Mouse (Mus musculus): ENCODE results near the gene Uhmk1. TPM values are rescaled to one million over a fixed set of nuclear protein-coding genes. Genes with fewer than 3 reads are reported as not detected.

The Uhmk1 gene
- total and polyA plus RNA-seq, 3 experiments = 22.7 to 32.5 (median 25.0) TPM

DNA sequence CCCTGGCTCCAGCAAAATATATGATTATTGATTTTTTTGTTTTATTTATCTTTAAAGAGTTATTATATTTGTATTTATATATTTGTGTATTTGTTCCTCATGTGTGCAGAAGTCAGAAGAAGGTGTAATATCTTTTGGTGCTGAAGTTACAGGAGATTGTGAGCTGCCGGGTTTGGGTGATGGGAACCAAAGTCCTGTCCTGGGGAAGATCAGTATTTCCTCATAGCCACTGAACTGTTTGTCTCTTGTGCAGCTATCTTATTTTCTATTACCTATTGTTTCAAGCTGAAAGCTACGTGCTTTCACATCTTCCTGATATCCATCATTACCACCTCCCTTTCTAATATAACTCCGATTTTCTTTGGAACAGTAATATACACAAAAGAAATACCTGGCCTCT lies 393 bp upstream of the Uhmk1 start:
- peaks cover 0 to 18% of the 10 kb centered on the region in 2 experiments; a peak in 2 of 4 replicates for H3K4me1 ChIP-seq (ENCODE audit: control insufficient read depth in 1 of 2, insufficient read depth in 2 of 2)
- H3K9me3 ChIP-seq (replicated peaks; ENCODE audit: low read length) = no peaks in the 10 kb centered on the region
- in situ Hi-C loops (cut with MboI; ENCODE audit: low pct_ligation_motif_present, low pct_unique_long_range_greater_than_20kb, low sequenced_read_pairs) = loop anchor here (10.0 kb wide), 1 partner anchor 389 kb away; no protein-coding TSS in a partner anchor
- H3K27ac ChIP-seq (ENCODE audit: insufficient read depth, low read depth) = no peak overlapping the region
- peaks cover 23% of the 10 kb centered on the region for H3K79me2 ChIP-seq (replicated peaks; ENCODE audit: control insufficient read depth, extremely low read depth, insufficient read depth, poor library complexity, severe bottlenecking)
- no peaks in the 10 kb centered on the region for H3K27me3 ChIP-seq (replicated peaks)
- peaks cover 13 to 18% of the 10 kb centered on the region in 2 experiments for H3K36me3 ChIP-seq (replicated peaks in 1 of 2; ENCODE audit: control insufficient read depth in 1 of 2, insufficient read depth in 1 of 2, low read length in 1 of 2)
- peak overlapping the region; percentile 56; the same call in 1 of the 2 replicates for H3K4me2 ChIP-seq (ENCODE audit: insufficient read depth, low read depth, poor library complexity, severe bottlenecking)
- no peak for DNase-seq (ENCODE audit: extremely low read depth)
- TF ChIP-seq ZMIZ1 (IDR thresholded peaks at IDR 0.05; ENCODE audit: low read depth, low read length) (no peak), TBP (conservative IDR thresholded peaks at IDR 0.05; ENCODE audit: low read depth, low read length) (0 out of 2 replicates have a peak, but pooled peaks have one; percentile 10)
- no peak overlapping the region for H3K9ac ChIP-seq (ENCODE audit: insufficient read depth, low read depth)
- peak overlapping the region in 2 of 3 experiments; percentile 50 to 88 for H3K4me3 ChIP-seq (replicated peaks in 1 of 3; ENCODE audit: low read depth in 2 of 3, low read length in 2 of 3, poor library complexity in 1 of 3)
- dilution Hi-C loops (cut with MboI; ENCODE audit: extremely low pct_ligation_motif_present, extremely low pct_unique_long_range_greater_than_20kb, low sequenced_read_pairs) = no loop called here

DNA sequence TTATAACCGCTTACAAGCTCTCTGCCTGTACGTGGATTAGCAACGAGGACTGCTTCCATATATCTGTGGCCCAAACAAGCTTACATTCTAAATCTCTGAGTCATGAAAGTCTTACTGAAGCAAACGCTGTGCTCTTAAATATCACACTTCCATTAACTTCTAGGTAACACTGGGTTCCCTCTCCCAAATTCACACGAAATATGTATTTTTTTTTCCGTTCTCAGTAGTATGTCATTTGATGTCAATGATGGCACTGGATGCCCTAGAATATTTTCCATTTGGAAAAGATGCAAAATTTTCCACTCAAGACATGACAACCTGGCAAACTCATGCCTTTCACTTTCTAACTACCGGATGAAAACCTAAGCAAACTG lies 827 bp downstream of the Uhmk1 start:
- Histone ChIP-seq H3K9ac (ENCODE audit: insufficient read depth, low read depth) (peak overlapping the region; percentile 87), H3K27me3 (replicated peaks) (no peaks in the 10 kb centered on the region), H3K4me2 (ENCODE audit: insufficient read depth, low read depth, poor library complexity, severe bottlenecking) (peak overlapping the region; percentile 98), H3K36me3 (replicated peaks in 1 of 2; ENCODE audit: control insufficient read depth in 1 of 2, insufficient read depth in 1 of 2, low read length in 1 of 2) (peaks cover 19 to 29% of the 10 kb centered on the region in 2 experiments), H3K4me1 (ENCODE audit: control insufficient read depth in 1 of 2, insufficient read depth in 2 of 2) (peaks cover 0 to 18% of the 10 kb centered on the region in 2 experiments; a peak in 2 of 4 replicates), H3K79me2 (replicated peaks; ENCODE audit: control insufficient read depth, extremely low read depth, insufficient read depth, poor library complexity, severe bottlenecking) (peaks cover 23% of the 10 kb centered on the region), H3K9me3 (replicated peaks; ENCODE audit: low read length) (no peaks in the 10 kb centered on the region), H3K4me3 (replicated peaks in 1 of 3; ENCODE audit: low read depth in 2 of 3, low read length in 2 of 3, poor library complexity in 1 of 3) (peak overlapping the region; percentile 73 to 88 (median 87)), H3K27ac (ENCODE audit: insufficient read depth, low read depth) (no peak overlapping the region)
- TF ChIP-seq EP300 (IDR thresholded peaks at IDR 0.05; ENCODE audit: low read length) = peak; percentile 55; the same call in 1 of the 2 replicates
- TF ChIP-seq SIN3A (IDR thresholded peaks at IDR 0.05; ENCODE audit: low read length) = peak; percentile 30; the same call in 1 of the 2 replicates
- 0 out of 2 replicates have a peak, but pooled peaks have one; percentile 28 for TF ChIP-seq TCF12 (IDR thresholded peaks at IDR 0.05; ENCODE audit: low read depth, low read length)
- peak; percentile 44; the same call in 1 of the 2 replicates for TF ChIP-seq ETS1 (conservative IDR thresholded peaks at IDR 0.05; ENCODE audit: low read depth, low read length)
- peak; percentile 35; the same call in 1 of the 2 replicates for TF ChIP-seq BHLHE40 (IDR thresholded peaks at IDR 0.05; ENCODE audit: low read depth, low read length)
- no peak for TF ChIP-seq POLR2A (IDR thresholded peaks at IDR 0.05; ENCODE audit: low read depth, low read length)
- no peak for TF ChIP-seq POLR2AphosphoS2 (IDR thresholded peaks at IDR 0.05; ENCODE audit: low read depth, low read length)
- peak; percentile 19; the same call in 1 of the 2 replicates for TF ChIP-seq IRF4 (IDR thresholded peaks at IDR 0.05; ENCODE audit: low read depth, low read length)
- TF ChIP-seq ZNF384 (IDR thresholded peaks at IDR 0.05; ENCODE audit: low read depth, low read length) = 0 out of 2 replicates have a peak, but pooled peaks have one; percentile 10
- dilution Hi-C loops (cut with MboI; ENCODE audit: extremely low pct_ligation_motif_present, extremely low pct_unique_long_range_greater_than_20kb, low sequenced_read_pairs) (no loop called here), in situ Hi-C loops (cut with MboI; ENCODE audit: low pct_ligation_motif_present, low pct_unique_long_range_greater_than_20kb, low sequenced_read_pairs) (loop anchor here (10.0 kb wide), 1 partner anchor 390 kb away; no protein-coding TSS in a partner anchor)
- DNase-seq (ENCODE audit: extremely low read depth) = no peak

DNA sequence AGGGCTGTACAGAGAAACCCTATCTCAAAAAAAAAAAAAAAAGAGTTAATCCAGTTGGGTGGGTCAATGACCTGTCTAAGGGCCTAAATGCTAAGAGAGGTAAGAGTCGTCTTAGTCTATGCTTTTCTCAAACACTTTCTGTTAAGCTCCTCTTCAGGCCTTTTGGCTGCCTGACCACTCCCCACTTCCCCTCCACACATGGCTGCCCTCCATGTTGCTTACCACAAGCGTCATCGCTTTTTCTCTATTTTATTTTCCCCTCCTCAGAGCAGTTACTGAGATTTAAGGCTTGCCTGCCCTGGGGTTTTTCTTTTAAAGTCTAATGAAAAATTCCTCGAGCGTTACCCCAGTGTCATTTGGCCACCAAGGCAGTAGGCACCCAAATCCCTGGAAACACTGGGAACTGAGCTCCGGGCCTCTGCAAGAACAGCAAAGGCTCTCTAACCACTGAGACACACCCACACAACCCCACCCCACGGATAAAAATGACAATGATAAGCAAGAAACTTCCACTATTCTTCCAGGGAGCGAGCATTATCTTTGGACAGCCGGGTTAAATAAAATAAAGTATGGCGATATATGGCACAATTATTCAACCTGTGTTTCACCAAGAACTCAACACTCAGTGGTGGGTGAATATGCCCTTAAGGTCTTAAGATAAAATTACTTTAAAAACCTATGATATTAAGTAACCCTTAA lies 1.9 kb downstream of the Uhmk1 start:
- Histone ChIP-seq H3K4me2 (ENCODE audit: insufficient read depth, low read depth, poor library complexity, severe bottlenecking) (peak overlapping the region; percentile 78), H3K9ac (ENCODE audit: insufficient read depth, low read depth) (peak overlapping the region; percentile 18; the same call in 1 of the 2 replicates), H3K27me3 (replicated peaks) (no peaks in the 10 kb centered on the region), H3K4me1 (ENCODE audit: control insufficient read depth in 1 of 2, insufficient read depth in 2 of 2) (peaks cover 0 to 16% of the 10 kb centered on the region in 2 experiments; a peak in 2 of 4 replicates), H3K4me3 (replicated peaks in 1 of 3; ENCODE audit: low read depth in 2 of 3, low read length in 2 of 3, poor library complexity in 1 of 3) (peak overlapping the region in 2 of 3 experiments; percentile 32 to 40), H3K9me3 (replicated peaks; ENCODE audit: low read length) (no peaks in the 10 kb centered on the region), H3K36me3 (replicated peaks in 1 of 2; ENCODE audit: control insufficient read depth in 1 of 2, insufficient read depth in 1 of 2, low read length in 1 of 2) (peaks cover 28 to 39% of the 10 kb centered on the region in 2 experiments), H3K27ac (ENCODE audit: insufficient read depth, low read depth) (no peak overlapping the region), H3K79me2 (replicated peaks; ENCODE audit: control insufficient read depth, extremely low read depth, insufficient read depth, poor library complexity, severe bottlenecking) (peaks cover 28% of the 10 kb centered on the region)
- dilution Hi-C loops (cut with MboI; ENCODE audit: extremely low pct_ligation_motif_present, extremely low pct_unique_long_range_greater_than_20kb, low sequenced_read_pairs) = no loop called here
- in situ Hi-C loops (cut with MboI; ENCODE audit: low pct_ligation_motif_present, low pct_unique_long_range_greater_than_20kb, low sequenced_read_pairs) = loop anchor here (10.0 kb wide), 1 partner anchor 391 kb away; no protein-coding TSS in a partner anchor
- peak; percentile 44 for DNase-seq (ENCODE audit: extremely low read depth)
- TF ChIP-seq ETS1 (conservative IDR thresholded peaks at IDR 0.05; ENCODE audit: low read depth, low read length) (no peak), MAFK (IDR thresholded peaks at IDR 0.05; ENCODE audit: insufficient replicate concordance, low read length) (no peak), TBP (conservative IDR thresholded peaks at IDR 0.05; ENCODE audit: low read depth, low read length) (no peak), TCF12 (IDR thresholded peaks at IDR 0.05; ENCODE audit: low read depth, low read length) (no peak)

Data from CH12.LX (cell line).